Mouse (Mus musculus) heart, postnatal 10 days (tissue): Measurements from ENCODE around the gene Rad51c. TPM values are rescaled to one million over a fixed set of nuclear protein-coding genes. Genes with fewer than 3 reads are reported as not detected.

Experiments
- DNase-seq, 2 experiments: peaks; one replicate each; pipeline ENCODE4 v3.0.0; 2021
- intact Hi-C: fragments of 180-260 bp; cut with DNase I; formaldehyde crosslinking; loops from one replicate; pipeline ENCODE4 v1.15.1; 2025
- total RNA-seq, 2 experiments: library from RNA; stranded (reverse); gene quantifications; 2 replicates each; pipeline ENCODE4 v1.2.3; 2021

The Rad51c gene
- total RNA-seq, 2 experiments from 2014 or later: 3.7 to 4.4 TPM

- intact Hi-C loops: loop anchor here (1.0 kb wide), 1 partner anchor 180 kb away; no protein-coding TSS in a partner anchor
- DNase-seq: peak; percentile 49 to 66
These were observed 10.9 kb downstream of the Rad51c start for GRCm38 (mm10) chr11:87393855-87394254.

GRCm38 (mm10) chr11:87385676-87386075 lies 19.1 kb downstream of the Rad51c start:
- DNase-seq: no peak
- intact Hi-C loops: no loop called here

- intact Hi-C loops: no loop called here
These were observed 20.2 kb downstream of the Rad51c start for GRCm38 (mm10) chr11:87384551-87384950.

DNA sequence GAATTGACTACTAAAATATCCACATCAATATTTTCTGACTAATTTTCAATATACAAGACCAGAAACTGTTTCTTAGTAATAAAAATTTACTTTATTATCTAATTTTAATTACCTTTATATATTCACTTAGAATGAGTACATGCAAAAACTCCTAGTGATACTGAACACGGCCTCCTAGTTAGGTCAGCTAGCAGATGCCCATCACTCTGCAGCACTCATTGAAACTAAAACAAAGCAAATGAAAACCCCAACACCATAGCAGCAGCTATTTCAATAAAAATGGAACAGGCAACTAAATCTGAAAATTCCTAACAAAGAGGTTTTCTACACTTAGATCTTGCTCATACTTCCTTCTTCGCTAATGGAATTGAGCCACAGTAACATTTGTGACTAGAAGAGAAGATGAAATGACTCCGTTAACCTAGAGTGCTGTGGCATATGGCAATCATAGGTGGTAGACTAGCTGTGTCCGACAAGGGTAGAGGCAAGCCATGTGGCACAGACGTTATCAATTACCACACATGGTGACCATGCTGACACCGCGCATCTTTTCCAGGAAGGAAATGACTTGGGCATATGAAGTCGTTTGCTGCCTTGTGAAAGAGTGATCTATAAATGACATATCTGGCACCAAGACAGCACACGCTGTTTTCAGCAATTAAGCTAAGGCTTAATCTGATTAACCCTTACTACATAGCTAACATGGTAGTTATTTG lies 36.7 kb downstream of the Rad51c start:
- intact Hi-C loops: no loop called here
- no peak for DNase-seq

More at GRCm38 (mm10) chr11:87384551-87384950, 20.2 kb downstream of the Rad51c start:
- no peak for DNase-seq

- intact Hi-C loops: no loop called here
- no peak for DNase-seq
These were observed 37.7 kb downstream of the Rad51c start for GRCm38 (mm10) chr11:87367061-87367460.

DNA sequence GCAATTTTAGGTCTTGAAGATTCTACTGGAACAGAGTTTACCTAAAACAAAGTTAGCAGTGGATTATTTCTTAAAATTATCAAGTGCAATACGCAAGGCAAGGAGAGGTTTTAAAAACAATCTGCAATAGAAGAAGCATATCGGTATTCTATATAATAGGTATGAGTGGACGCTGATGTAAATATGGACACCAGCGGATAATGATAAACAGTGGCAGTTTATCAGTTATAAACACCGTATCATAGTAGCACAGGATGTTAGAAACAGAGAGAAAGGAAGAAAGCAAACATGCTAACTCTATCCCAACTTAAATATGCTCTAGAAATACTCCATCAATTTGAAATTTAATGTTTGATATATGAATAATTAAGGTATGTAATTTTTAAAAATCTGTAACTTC lies 39.6 kb downstream of the Rad51c start:
- intact Hi-C loops: no loop called here
- no peak for DNase-seq

- no peak for DNase-seq
- intact Hi-C loops: loop anchor here (5.0 kb wide), 2 partner anchors 42 to 112 kb away; no protein-coding TSS in a partner anchor
These were observed 45.5 kb downstream of the Rad51c start for GRCm38 (mm10) chr11:87359262-87359612.

DNA sequence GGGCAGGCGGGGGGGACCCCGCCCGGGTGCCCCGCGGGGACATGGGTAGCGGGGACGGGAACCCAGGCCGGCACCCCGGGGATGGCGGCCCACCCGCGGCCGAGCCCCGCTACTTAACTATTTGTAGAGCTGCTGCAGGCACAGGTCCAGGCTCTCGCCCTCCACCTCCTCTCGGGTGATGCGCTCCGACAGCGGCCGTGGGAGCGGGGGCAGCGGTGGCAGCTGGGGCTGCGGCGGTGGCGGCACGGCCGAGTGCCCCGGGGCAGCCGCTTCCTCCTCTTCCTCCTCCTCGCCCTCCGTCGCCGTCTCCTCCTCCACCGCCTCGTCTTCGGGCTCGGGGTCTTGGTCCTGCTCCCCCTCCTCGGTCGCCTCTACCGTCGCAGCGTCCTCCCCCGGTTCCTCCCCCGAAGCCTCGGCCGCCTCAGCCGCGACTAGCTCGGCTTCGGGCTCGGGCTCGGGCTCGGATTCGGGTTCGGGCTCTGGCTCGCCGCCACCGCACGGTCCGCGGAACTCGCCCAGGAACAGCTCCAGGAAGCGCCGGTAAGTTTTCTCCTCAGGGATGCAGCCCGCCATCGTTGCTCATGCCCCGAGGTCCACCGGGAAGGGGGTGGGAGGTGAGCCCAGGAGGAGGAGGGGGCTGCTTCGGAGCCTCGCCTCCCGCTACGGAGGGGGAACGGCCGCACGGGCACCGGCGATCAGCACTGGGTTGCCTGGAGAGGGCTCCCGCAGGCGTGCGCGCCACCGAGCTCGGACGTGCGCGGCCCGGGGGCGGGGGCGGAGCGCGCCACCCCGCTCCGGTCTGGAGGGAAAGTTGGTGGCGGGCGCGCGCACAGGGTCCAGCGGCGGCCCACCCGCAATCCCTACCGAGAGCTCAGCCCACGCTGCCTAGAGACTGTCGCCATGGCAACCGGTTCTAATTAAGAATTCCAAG lies 46.2 kb downstream of the Rad51c start, which contains the start of gene Ppm1e:
Gene Ppm1e (minus strand): TSS at position 693 of the 931 bp plus-strand sequence.
- DNase-seq: peak; percentile 78
- intact Hi-C loops: loop anchor here (5.0 kb wide), 2 partner anchors 41 to 111 kb away; no protein-coding TSS in a partner anchor

DNA sequence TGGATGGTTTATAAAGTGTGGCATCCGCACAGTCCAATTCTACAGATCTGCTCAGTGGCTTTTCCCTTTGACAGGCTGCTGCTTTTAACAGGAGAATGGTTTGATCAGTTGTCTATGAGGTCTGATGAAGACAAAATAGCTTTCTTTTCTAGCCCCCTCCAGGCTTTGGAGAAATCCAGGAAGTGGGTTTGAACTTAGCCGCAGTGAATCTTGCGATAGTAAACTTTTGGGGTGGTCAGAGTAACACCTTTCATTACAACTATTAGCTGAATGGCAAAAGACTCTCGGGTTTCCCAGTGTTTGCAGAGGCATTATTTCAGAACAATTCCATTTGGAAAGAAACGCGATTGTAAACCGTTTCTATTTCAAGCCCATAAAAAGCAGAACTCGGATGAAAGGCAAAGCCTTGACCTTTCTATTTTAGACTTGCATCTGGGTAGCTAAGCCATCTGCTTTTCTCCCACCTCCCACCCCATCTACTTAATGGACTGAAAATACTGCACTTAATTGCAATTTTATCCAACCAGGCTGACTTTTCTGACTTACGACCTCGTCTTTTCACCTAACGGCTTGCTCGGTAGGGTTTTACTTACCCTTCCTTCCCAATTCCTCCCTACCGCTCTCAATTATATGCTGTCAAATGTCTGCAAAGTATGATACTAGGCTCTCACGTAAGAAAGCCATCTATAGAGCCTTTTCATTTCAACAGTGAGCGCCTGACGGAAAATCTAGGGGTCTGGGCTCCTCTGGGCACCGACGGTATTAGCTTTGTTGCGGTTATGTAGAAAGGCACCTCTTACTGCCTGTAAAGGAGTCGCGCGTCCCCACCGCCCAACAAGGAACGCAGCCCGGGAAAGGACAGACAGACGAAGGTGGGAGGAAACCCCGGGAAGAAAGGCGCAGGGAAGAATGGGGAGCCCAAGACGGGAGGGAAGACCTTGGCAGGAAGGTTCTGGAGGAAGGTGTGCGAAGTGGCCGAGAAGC lies 47.1 kb downstream of the Rad51c start:
- peak; percentile 18 to 22 for DNase-seq

GRCm38 (mm10) chr11:87354861-87355260 lies 49.9 kb downstream of the Rad51c start:
- no peak for DNase-seq
- intact Hi-C loops: loop anchor here (5.0 kb wide), 2 partner anchors 38 to 108 kb away; no protein-coding TSS in a partner anchor

More for the DNA sequence above, 47.1 kb downstream of the Rad51c start:
- intact Hi-C loops: loop anchor here (5.0 kb wide), 2 partner anchors 40 to 110 kb away; no protein-coding TSS in a partner anchor

GRCm38 (mm10) chr11:87353646-87354170 lies 51.0 kb downstream of the Rad51c start:
- intact Hi-C loops: no loop called here
- DNase-seq: no peak

Other genes with a start within 250 kb of the Rad51c start
- 10 to 100 TPM; 12.7 to 13.7 TPM for gene Ppm1e, start 45.9 kb downstream of the Rad51c start, total RNA-seq
- gene Tex14, start 111 bp upstream of the Rad51c start, total RNA-seq: under 1 TPM; 0.10 to 0.47 TPM
- not detected for gene Gm11492, start 161.7 kb upstream of the Rad51c start, total RNA-seq
- gene Sept4, start 163.9 kb upstream of the Rad51c start, total RNA-seq: 10 to 100 TPM; 89.3 to 99.0 TPM
- 10 to 100 TPM; 14.5 to 15.1 TPM for gene Mtmr4, start 187.2 kb upstream of the Rad51c start, total RNA-seq
- under 1 TPM; 0.05 to 0.14 TPM for gene Hsf5, start 212.2 kb upstream of the Rad51c start, total RNA-seq